Mouse (Mus musculus): ENCODE data around the gene Srsf2. TPM values are rescaled to one million over a fixed set of nuclear protein-coding genes. Genes with fewer than 3 reads are reported as not detected.

The Srsf2 gene
- polyA plus RNA-seq, 1 experiment from 2014 or later: 644 TPM

GRCm38 (mm10) chr11:116882446-116882845 lies 29.6 kb upstream of the Srsf2 start:
- Histone ChIP-seq H3K9me3 (replicated peaks; ENCODE audit: control insufficient read depth, low read length) (no peaks in the 10 kb centered on the region), H3K4me3 (ENCODE audit: low read depth, low read length) (no peak overlapping the region), H3K4me2 (ENCODE audit: low read length) (no peak overlapping the region), H3K9ac (ENCODE audit: low read length) (no peak overlapping the region), H3K27ac (ENCODE audit: low read depth, low read length) (no peak overlapping the region), H3K4me1 (ENCODE audit: control insufficient read depth, insufficient read depth, low read length) (no peaks in the 10 kb centered on the region), H3K27me3 (replicated peaks; ENCODE audit: control insufficient read depth, insufficient read depth, low read length) (no peaks in the 10 kb centered on the region), H3K36me3 (ENCODE audit: control insufficient read depth, insufficient read depth, low read length) (no peaks in the 10 kb centered on the region)
- WGBS: 75% methylated on average over 10 of the region's 10 CpGs
- ATAC-seq (no peak), DNase-seq (ENCODE audit: low spot score) (no peak)

GRCm38 (mm10) chr11:116881440-116881839 lies 28.5 kb upstream of the Srsf2 start:
- no peak for DNase-seq (ENCODE audit: low spot score)
- no peak for ATAC-seq
- Histone ChIP-seq H3K4me3 (ENCODE audit: low read depth, low read length) (no peak overlapping the region), H3K4me2 (ENCODE audit: low read length) (no peak overlapping the region), H3K27me3 (replicated peaks; ENCODE audit: control insufficient read depth, insufficient read depth, low read length) (no peaks in the 10 kb centered on the region), H3K4me1 (ENCODE audit: control insufficient read depth, insufficient read depth, low read length) (no peaks in the 10 kb centered on the region), H3K9me3 (replicated peaks; ENCODE audit: control insufficient read depth, low read length) (no peaks in the 10 kb centered on the region), H3K27ac (ENCODE audit: low read depth, low read length) (no peak overlapping the region), H3K36me3 (ENCODE audit: control insufficient read depth, insufficient read depth, low read length) (no peaks in the 10 kb centered on the region), H3K9ac (ENCODE audit: low read length) (no peak overlapping the region)
- 53% methylated on average over 5 of the region's 5 CpGs for WGBS

- no peak overlapping the region for H3K9ac ChIP-seq (ENCODE audit: low read length)
- H3K4me3 ChIP-seq (ENCODE audit: low read depth, low read length): no peak overlapping the region
- no peaks in the 10 kb centered on the region for H3K27me3 ChIP-seq (replicated peaks; ENCODE audit: control insufficient read depth, insufficient read depth, low read length)
- H3K36me3 ChIP-seq (ENCODE audit: control insufficient read depth, insufficient read depth, low read length): no peaks in the 10 kb centered on the region
- H3K27ac ChIP-seq (ENCODE audit: low read depth, low read length): no peak overlapping the region
- no peaks in the 10 kb centered on the region for H3K4me1 ChIP-seq (ENCODE audit: control insufficient read depth, insufficient read depth, low read length)
- ATAC-seq (no peak), DNase-seq (ENCODE audit: low spot score) (peak; percentile 32)
- 58% methylated on average over 7 of the region's 7 CpGs for WGBS
- no peaks in the 10 kb centered on the region for H3K9me3 ChIP-seq (replicated peaks; ENCODE audit: control insufficient read depth, low read length)
- H3K4me2 ChIP-seq (ENCODE audit: low read length): no peak overlapping the region
These were observed 27.9 kb upstream of the Srsf2 start for GRCm38 (mm10) chr11:116880839-116881238.

GRCm38 (mm10) chr11:116878454-116878853 lies 25.6 kb upstream of the Srsf2 start:
- H3K4me1 ChIP-seq (ENCODE audit: control insufficient read depth, insufficient read depth, low read length): no peaks in the 10 kb centered on the region
- ATAC-seq: no peak
- peaks cover 18% of the 10 kb centered on the region for H3K36me3 ChIP-seq (ENCODE audit: control insufficient read depth, insufficient read depth, low read length)

DNA sequence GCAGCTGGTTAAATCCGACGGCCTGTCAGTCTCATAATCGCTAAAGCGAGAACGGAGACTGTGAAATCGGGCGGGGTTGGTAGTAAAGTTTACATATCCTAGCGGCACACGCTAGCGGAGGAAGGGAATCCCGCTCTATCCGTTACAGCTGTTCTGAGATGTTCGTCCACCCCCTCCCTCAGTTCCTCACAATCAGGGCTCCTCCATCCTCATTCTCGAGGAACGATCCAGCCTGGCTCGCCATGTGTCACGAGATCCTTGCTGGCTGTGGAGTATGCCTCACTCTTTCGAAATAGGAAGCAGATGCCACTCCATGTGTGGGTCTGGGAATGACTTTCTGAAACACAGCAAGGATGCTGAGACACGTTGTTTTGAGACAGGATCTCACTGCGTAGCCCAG lies 21.1 kb upstream of the Srsf2 start:
- WGBS: 90% methylated on average over 20 of the region's 20 CpGs
- H3K9ac ChIP-seq (ENCODE audit: low read length): no peak overlapping the region
- ATAC-seq: no peak
- no peaks in the 10 kb centered on the region for H3K9me3 ChIP-seq (replicated peaks; ENCODE audit: control insufficient read depth, low read length)
- DNase-seq (ENCODE audit: low spot score): no peak
- no peak overlapping the region for H3K4me2 ChIP-seq (ENCODE audit: low read length)
- peaks cover 45% of the 10 kb centered on the region for H3K36me3 ChIP-seq (ENCODE audit: control insufficient read depth, insufficient read depth, low read length)
- no peak overlapping the region for H3K27ac ChIP-seq (ENCODE audit: low read depth, low read length)
- no peaks in the 10 kb centered on the region for H3K4me1 ChIP-seq (ENCODE audit: control insufficient read depth, insufficient read depth, low read length)
- no peak overlapping the region for H3K4me3 ChIP-seq (ENCODE audit: low read depth, low read length)
- H3K27me3 ChIP-seq (replicated peaks; ENCODE audit: control insufficient read depth, insufficient read depth, low read length): no peaks in the 10 kb centered on the region

More at GRCm38 (mm10) chr11:116878454-116878853, 25.6 kb upstream of the Srsf2 start:
- H3K9ac ChIP-seq (ENCODE audit: low read length): no peak overlapping the region
- no peak overlapping the region for H3K4me2 ChIP-seq (ENCODE audit: low read length)
- no peaks in the 10 kb centered on the region for H3K27me3 ChIP-seq (replicated peaks; ENCODE audit: control insufficient read depth, insufficient read depth, low read length)
- WGBS: 90% methylated on average over 8 of the region's 8 CpGs
- no peak overlapping the region for H3K27ac ChIP-seq (ENCODE audit: low read depth, low read length)
- H3K4me3 ChIP-seq (ENCODE audit: low read depth, low read length): no peak overlapping the region
- no peak for DNase-seq (ENCODE audit: low spot score)
- no peaks in the 10 kb centered on the region for H3K9me3 ChIP-seq (replicated peaks; ENCODE audit: control insufficient read depth, low read length)

DNA sequence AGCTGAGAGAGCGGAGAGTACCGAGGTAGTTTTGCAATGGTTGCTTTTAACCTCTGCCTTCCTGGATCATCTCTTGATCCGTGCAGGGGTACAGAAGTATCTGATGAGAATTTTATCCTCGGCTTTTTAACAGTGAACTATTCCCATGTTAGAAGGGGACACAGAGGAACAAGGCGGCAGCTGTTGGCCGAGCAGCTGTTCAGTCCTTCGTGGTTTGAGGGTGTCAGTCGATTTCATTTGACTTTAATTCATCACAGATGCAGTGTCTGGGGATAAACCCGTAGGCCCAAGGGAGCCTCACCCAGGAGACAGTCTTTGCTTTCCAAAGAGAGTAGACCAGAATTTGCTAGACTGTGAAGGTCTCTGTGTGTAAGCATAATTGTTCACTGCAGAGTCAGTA lies 18.6 kb upstream of the Srsf2 start:
- Histone ChIP-seq H3K4me3 (ENCODE audit: low read depth, low read length) (no peak overlapping the region), H3K4me2 (ENCODE audit: low read length) (no peak overlapping the region), H3K27ac (ENCODE audit: low read depth, low read length) (no peak overlapping the region), H3K9me3 (replicated peaks; ENCODE audit: control insufficient read depth, low read length) (no peaks in the 10 kb centered on the region), H3K9ac (ENCODE audit: low read length) (no peak overlapping the region), H3K27me3 (replicated peaks; ENCODE audit: control insufficient read depth, insufficient read depth, low read length) (no peaks in the 10 kb centered on the region), H3K4me1 (ENCODE audit: control insufficient read depth, insufficient read depth, low read length) (no peaks in the 10 kb centered on the region), H3K36me3 (ENCODE audit: control insufficient read depth, insufficient read depth, low read length) (peaks cover 56% of the 10 kb centered on the region)
- DNase-seq (ENCODE audit: low spot score) (no peak), ATAC-seq (no peak)
- WGBS: 93% methylated on average over 9 of the region's 9 CpGs

DNA sequence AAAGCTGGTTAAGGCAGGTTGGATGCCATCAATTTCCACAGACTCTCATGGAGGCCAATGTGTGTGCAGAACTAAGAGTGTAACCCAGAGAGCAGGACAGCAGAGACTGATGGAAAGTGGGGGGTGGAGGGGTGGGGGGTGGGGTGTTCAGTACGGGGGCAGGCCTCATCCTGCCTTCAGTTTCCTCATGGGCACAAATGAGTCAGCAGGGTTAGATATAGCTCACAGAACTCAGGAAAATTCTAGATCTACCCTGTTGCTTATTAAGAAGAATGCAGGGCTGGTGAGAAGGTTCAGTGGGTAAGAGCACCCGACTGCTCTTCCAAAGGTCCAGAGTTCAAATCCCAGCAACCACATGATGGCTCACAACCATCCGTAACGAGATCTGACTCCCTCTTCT lies 16.7 kb upstream of the Srsf2 start:
- WGBS: 96% methylated on average over 4 of the region's 4 CpGs
- Histone ChIP-seq H3K9me3 (replicated peaks; ENCODE audit: control insufficient read depth, low read length) (no peaks in the 10 kb centered on the region), H3K4me3 (ENCODE audit: low read depth, low read length) (no peak overlapping the region), H3K4me1 (ENCODE audit: control insufficient read depth, insufficient read depth, low read length) (no peaks in the 10 kb centered on the region), H3K4me2 (ENCODE audit: low read length) (no peak overlapping the region), H3K9ac (ENCODE audit: low read length) (no peak overlapping the region), H3K27ac (ENCODE audit: low read depth, low read length) (no peak overlapping the region), H3K36me3 (ENCODE audit: control insufficient read depth, insufficient read depth, low read length) (peaks cover 65% of the 10 kb centered on the region), H3K27me3 (replicated peaks; ENCODE audit: control insufficient read depth, insufficient read depth, low read length) (no peaks in the 10 kb centered on the region)
- ATAC-seq: no peak
- DNase-seq (ENCODE audit: low spot score): no peak

DNA sequence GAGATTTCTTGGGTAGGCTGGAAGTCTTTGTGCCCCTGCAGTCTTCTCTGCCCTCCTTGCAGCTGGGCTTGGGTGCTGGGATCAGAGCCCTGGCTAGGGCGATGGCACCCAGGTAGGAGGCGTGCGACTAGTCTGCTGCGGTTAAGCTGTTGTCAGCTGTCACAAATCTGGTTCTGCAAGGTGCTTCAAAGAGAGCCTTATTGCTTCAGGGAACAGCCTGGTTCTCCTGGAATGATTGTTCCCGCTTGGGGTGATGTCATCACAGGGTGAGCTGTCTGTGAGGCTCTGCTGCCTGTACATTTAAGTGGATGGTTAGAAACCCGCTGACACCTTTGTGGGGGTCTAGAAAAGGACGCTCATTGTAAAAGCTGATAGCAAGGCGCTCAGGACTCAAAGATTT lies 16.3 kb upstream of the Srsf2 start:
- Histone ChIP-seq H3K27ac (ENCODE audit: low read depth, low read length) (no peak overlapping the region), H3K4me3 (ENCODE audit: low read depth, low read length) (no peak overlapping the region), H3K9ac (ENCODE audit: low read length) (no peak overlapping the region), H3K4me2 (ENCODE audit: low read length) (no peak overlapping the region), H3K4me1 (ENCODE audit: control insufficient read depth, insufficient read depth, low read length) (no peaks in the 10 kb centered on the region), H3K9me3 (replicated peaks; ENCODE audit: control insufficient read depth, low read length) (no peaks in the 10 kb centered on the region), H3K27me3 (replicated peaks; ENCODE audit: control insufficient read depth, insufficient read depth, low read length) (no peaks in the 10 kb centered on the region), H3K36me3 (ENCODE audit: control insufficient read depth, insufficient read depth, low read length) (peaks cover 65% of the 10 kb centered on the region)
- 92% methylated on average over 8 of the region's 8 CpGs for WGBS
- DNase-seq (ENCODE audit: low spot score) (no peak), ATAC-seq (no peak)

- Histone ChIP-seq H3K9me3 (replicated peaks; ENCODE audit: control insufficient read depth, low read length) (no peaks in the 10 kb centered on the region), H3K4me3 (ENCODE audit: low read depth, low read length) (no peak overlapping the region), H3K4me2 (ENCODE audit: low read length) (no peak overlapping the region), H3K9ac (ENCODE audit: low read length) (no peak overlapping the region), H3K36me3 (ENCODE audit: control insufficient read depth, insufficient read depth, low read length) (peaks cover 64% of the 10 kb centered on the region), H3K27ac (ENCODE audit: low read depth, low read length) (no peak overlapping the region), H3K27me3 (replicated peaks; ENCODE audit: control insufficient read depth, insufficient read depth, low read length) (no peaks in the 10 kb centered on the region), H3K4me1 (ENCODE audit: control insufficient read depth, insufficient read depth, low read length) (no peaks in the 10 kb centered on the region)
- WGBS: 82% methylated on average over 3 of the region's 3 CpGs
- DNase-seq (ENCODE audit: low spot score): no peak
- ATAC-seq: no peak
These were observed 15.2 kb upstream of the Srsf2 start for GRCm38 (mm10) chr11:116868129-116868528.
